Mouse (Mus musculus) splenic B cell, adult 2 months (primary cell): ENCODE data around the gene Ddhd1.

Source experiments
- DNase-seq: peaks from one replicate; pipeline ENCODE4 v3.0.0-alpha.2; 2011; ENCODE audit warnings: low read depth, low spot score
- H3K27me3 ChIP-seq: 2 replicates; pipeline ENCODE4 v1.6.1; 2012; ENCODE audit warnings: mild to moderate bottlenecking, low read length, moderate library complexity, mixed read lengths; ENCODE audit not compliant: control insufficient read depth, poor library complexity, insufficient read depth, severe bottlenecking
- H3K36me3 ChIP-seq: 2 replicates; pipeline ENCODE4 v1.6.1; 2012; ENCODE audit warnings: mild to moderate bottlenecking, low read length, moderate library complexity, mixed read lengths; ENCODE audit not compliant: control insufficient read depth, poor library complexity, insufficient read depth, severe bottlenecking

Ddhd1 gene

GRCm38 (mm10) chr14:45657641-45658611, at the start of gene Ddhd1:
TSS of gene Ddhd1 (minus strand) at chr14:45658143.
- peak; percentile 92 for DNase-seq
- no peaks in the 10 kb centered on the region for H3K27me3 ChIP-seq
- no peaks in the 10 kb centered on the region for H3K36me3 ChIP-seq

- DNase-seq, result no peak
- Histone ChIP-seq H3K27me3 (no peaks in the 10 kb centered on the region), H3K36me3 (no peaks in the 10 kb centered on the region)
These were observed 49.4 kb upstream of the Ddhd1 start for GRCm38 (mm10) chr14:45707176-45707910.

GRCm38 (mm10) chr14:45700031-45700572, 42.2 kb upstream of the Ddhd1 start:
- H3K27me3 ChIP-seq, result no peaks in the 10 kb centered on the region
- no peak for DNase-seq
- no peaks in the 10 kb centered on the region for H3K36me3 ChIP-seq

- DNase-seq, result no peak
- Histone ChIP-seq H3K27me3 (no peaks in the 10 kb centered on the region), H3K36me3 (no peaks in the 10 kb centered on the region)
These were observed 40.9 kb upstream of the Ddhd1 start for GRCm38 (mm10) chr14:45698867-45699266.

GRCm38 (mm10) chr14:45696098-45696497, 38.2 kb upstream of the Ddhd1 start:
- no peak for DNase-seq
- Histone ChIP-seq H3K36me3 (no peaks in the 10 kb centered on the region), H3K27me3 (no peaks in the 10 kb centered on the region)

GRCm38 (mm10) chr14:45693891-45694290, 35.9 kb upstream of the Ddhd1 start:
- Histone ChIP-seq H3K27me3 (no peaks in the 10 kb centered on the region), H3K36me3 (no peaks in the 10 kb centered on the region)
- no peak for DNase-seq

GRCm38 (mm10) chr14:45690520-45691246, 32.7 kb upstream of the Ddhd1 start:
- no peaks in the 10 kb centered on the region for H3K27me3 ChIP-seq
- no peaks in the 10 kb centered on the region for H3K36me3 ChIP-seq
- DNase-seq, result peak; percentile 65

GRCm38 (mm10) chr14:45685313-45685712, 27.4 kb upstream of the Ddhd1 start:
- no peaks in the 10 kb centered on the region for H3K27me3 ChIP-seq
- peak; percentile 27 for DNase-seq
- no peaks in the 10 kb centered on the region for H3K36me3 ChIP-seq

- no peaks in the 10 kb centered on the region for H3K27me3 ChIP-seq
- no peaks in the 10 kb centered on the region for H3K36me3 ChIP-seq
- DNase-seq, result no peak
These were observed 18.8 kb upstream of the Ddhd1 start for GRCm38 (mm10) chr14:45676722-45677121.

GRCm38 (mm10) chr14:45668325-45668724, 10.4 kb upstream of the Ddhd1 start:
- no peak for DNase-seq
- no peaks in the 10 kb centered on the region for H3K27me3 ChIP-seq
- H3K36me3 ChIP-seq, result no peaks in the 10 kb centered on the region

- no peak for DNase-seq
- no peaks in the 10 kb centered on the region for H3K36me3 ChIP-seq
- no peaks in the 10 kb centered on the region for H3K27me3 ChIP-seq
These were observed 9.3 kb upstream of the Ddhd1 start for GRCm38 (mm10) chr14:45667231-45667630.

GRCm38 (mm10) chr14:45661575-45661974, 3.6 kb upstream of the Ddhd1 start:
- Histone ChIP-seq H3K36me3 (no peaks in the 10 kb centered on the region), H3K27me3 (no peaks in the 10 kb centered on the region)
- no peak for DNase-seq

- no peak for DNase-seq
- H3K27me3 ChIP-seq, result no peaks in the 10 kb centered on the region
- H3K36me3 ChIP-seq, result no peaks in the 10 kb centered on the region
These were observed 2.4 kb upstream of the Ddhd1 start for GRCm38 (mm10) chr14:45660315-45660714.

GRCm38 (mm10) chr14:45656831-45657640, 907 bp downstream of the Ddhd1 start:
- H3K27me3 ChIP-seq, result no peaks in the 10 kb centered on the region
- peak; percentile 56 for DNase-seq
- no peaks in the 10 kb centered on the region for H3K36me3 ChIP-seq
